Mouse (Mus musculus): ENCODE data around the gene Med16. TPM values are rescaled to one million over a fixed set of nuclear protein-coding genes. Genes with fewer than 3 reads are reported as not detected.

Gene Med16
- polyA plus RNA-seq, 1 experiment from 2014 or later = 37.2 TPM

DNA sequence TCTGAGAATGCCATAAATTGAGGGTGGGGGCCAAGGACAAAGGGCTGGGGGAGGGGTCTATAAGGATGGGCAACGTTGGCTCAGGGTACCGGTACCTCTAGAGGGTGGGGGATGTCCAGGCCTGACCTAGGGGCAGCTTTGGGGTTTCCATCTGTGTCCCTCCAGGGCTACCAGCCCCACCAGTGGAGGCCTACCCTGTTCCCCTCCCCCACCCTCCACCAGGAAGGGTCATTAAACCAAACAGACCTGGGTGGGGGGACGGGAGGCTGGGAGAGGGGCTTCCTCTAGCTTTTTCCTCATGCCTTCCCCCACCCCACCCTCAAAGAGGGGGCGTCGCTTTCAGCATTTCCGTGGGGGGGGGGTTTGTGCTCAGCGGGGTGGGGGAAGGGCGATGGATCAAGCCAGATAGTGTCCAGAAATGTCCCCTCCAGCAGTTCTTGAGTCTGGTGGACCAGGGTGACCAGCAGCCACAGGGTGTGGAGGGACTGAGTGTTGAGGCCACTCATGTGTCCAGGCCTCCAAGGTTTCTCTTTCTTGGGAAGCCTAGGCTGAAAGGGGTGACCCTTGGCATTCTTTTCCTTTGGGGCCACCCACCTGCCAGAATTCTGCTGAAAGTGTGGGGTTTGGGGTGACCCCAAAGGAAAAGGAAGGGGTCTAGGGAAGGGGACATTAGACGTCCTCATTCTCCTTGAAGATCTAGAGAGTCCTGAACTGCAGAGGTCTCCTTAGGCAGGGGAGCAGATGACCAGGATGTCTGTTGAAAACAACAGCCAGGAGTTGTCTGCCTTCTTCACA, 20.4 kb upstream of the Med16 start:
- peak overlapping the region; percentile 83 for H3K4me2 ChIP-seq (ENCODE audit: low read depth, low read length)
- ATAC-seq = no peak
- H3K9me3 ChIP-seq (ENCODE audit: control insufficient read depth, low read length) = no peaks in the 10 kb centered on the region
- peak overlapping the region; percentile 100 for H3K9ac ChIP-seq (ENCODE audit: low read depth, low read length)
- 23% methylated on average over 9 of the region's 9 CpGs for WGBS
- peak overlapping the region; percentile 99 for H3K27ac ChIP-seq (ENCODE audit: low read length)
- peaks cover 63% of the 10 kb centered on the region for H3K4me1 ChIP-seq (ENCODE audit: control insufficient read depth, insufficient read depth, low read length)
- peak overlapping the region; percentile 99 for H3K4me3 ChIP-seq (ENCODE audit: low read length)
- no peaks in the 10 kb centered on the region for H3K27me3 ChIP-seq (replicated peaks; ENCODE audit: control insufficient read depth, insufficient read depth, low read length)
- peaks cover 21% of the 10 kb centered on the region; the same call in 1 of the 2 replicates for H3K36me3 ChIP-seq (ENCODE audit: control insufficient read depth, insufficient read depth, low read length)

- WGBS = under 1% methylated on average over 29 of the region's 29 CpGs
- Histone ChIP-seq H3K9ac (ENCODE audit: low read depth, low read length) (peak overlapping the region; percentile 100), H3K4me3 (ENCODE audit: low read length) (peak overlapping the region; percentile 99), H3K4me1 (ENCODE audit: control insufficient read depth, insufficient read depth, low read length) (peaks cover 53% of the 10 kb centered on the region), H3K9me3 (ENCODE audit: control insufficient read depth, low read length) (no peaks in the 10 kb centered on the region), H3K36me3 (ENCODE audit: control insufficient read depth, insufficient read depth, low read length) (peaks cover 17% of the 10 kb centered on the region; the same call in 1 of the 2 replicates), H3K27me3 (replicated peaks; ENCODE audit: control insufficient read depth, insufficient read depth, low read length) (no peaks in the 10 kb centered on the region), H3K4me2 (ENCODE audit: low read depth, low read length) (peak overlapping the region; percentile 83), H3K27ac (ENCODE audit: low read length) (peak overlapping the region; percentile 99)
- no peak for ATAC-seq
Observed at GRCm38 (mm10) chr10:79928030-79928694, 19.4 kb upstream of the Med16 start.

DNA sequence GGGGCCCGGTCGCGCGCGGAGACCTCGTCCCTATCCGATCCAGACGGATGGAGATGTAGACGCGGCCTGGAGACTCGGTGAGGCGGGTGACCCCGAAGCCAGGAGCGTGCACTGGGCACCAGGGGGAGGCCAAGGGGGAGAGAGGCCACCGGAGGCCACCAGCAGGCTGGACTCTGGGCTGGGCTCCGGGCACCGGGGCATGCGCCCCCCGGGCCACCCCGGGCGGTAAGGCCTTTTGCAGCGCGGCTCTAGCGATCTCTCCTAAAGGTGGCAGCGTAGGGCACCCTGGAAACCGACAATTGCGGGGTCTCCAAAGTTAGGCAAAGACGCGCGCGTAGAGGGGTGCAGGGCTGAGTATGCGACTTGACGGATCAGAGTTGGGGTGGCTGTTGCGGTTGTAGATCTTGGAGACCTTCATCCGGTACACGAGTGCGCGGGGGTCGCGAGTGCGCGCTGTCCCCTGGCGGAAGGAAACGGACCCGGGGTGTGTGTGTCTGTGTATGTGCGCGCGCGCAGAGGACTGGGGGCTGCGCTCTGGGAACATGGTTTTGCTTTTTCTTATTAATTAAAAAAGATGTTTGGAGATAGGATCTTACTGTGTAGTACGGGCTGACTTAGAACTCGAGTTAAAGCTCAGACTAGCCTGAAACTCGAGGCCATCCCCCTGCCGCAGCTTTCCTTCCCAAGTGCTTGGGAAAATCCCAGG, 18.8 kb upstream of the Med16 start:
- Histone ChIP-seq H3K4me2 (ENCODE audit: low read depth, low read length) (peak overlapping the region; percentile 83), H3K4me3 (ENCODE audit: low read length) (peak overlapping the region; percentile 99), H3K9me3 (ENCODE audit: control insufficient read depth, low read length) (no peaks in the 10 kb centered on the region), H3K27me3 (replicated peaks; ENCODE audit: control insufficient read depth, insufficient read depth, low read length) (peaks cover 2% of the 10 kb centered on the region), H3K27ac (ENCODE audit: low read length) (peak overlapping the region; percentile 99), H3K4me1 (ENCODE audit: control insufficient read depth, insufficient read depth, low read length) (peaks cover 47% of the 10 kb centered on the region), H3K9ac (ENCODE audit: low read depth, low read length) (peak overlapping the region; percentile 100), H3K36me3 (ENCODE audit: control insufficient read depth, insufficient read depth, low read length) (peaks cover 17% of the 10 kb centered on the region; the same call in 1 of the 2 replicates)
- ATAC-seq = peak; percentile 49
- WGBS = under 1% methylated on average over 54 of the region's 54 CpGs

DNA sequence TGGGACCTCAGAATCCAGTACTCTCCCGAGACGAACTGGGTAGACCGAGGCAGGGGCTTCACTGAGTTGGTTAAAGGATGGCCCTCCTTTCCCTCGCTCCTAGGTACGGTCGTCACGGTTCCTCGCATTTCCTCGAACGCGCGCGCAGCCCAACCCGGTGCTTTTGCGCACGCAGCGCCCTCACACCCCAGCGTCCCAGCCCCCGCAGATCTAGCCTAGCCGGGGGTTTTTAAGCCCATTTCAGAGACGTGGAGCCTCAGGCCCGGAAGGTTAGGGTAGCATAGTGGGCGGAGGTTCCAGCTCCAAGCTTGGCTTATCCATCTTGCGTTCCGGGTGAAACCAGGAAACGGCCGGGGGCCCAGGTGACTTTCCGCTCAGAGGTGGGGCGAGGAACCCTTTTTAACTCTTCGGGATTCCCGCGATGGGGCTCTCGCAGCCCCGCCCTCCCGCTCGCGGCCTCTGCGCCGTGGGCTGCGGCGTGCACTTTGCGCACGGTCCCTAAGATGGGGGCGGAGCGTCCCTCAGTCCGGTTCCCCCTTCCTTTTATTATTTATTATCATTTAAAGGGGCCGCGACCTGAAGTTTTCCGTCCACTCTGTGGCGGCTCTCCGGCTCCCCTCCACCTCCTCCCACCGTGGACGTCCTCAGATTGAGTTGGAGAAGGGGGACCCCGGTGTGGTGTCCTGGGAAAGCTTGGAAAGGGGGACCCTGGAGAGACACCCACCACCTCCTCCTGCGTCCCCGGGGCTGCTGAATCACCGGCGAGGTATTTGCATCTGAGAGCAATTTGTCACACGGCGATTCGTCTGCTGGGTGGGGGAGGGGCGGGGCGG, 18.0 kb upstream of the Med16 start, which contains the start of gene Arid3a:
Gene Arid3a, plus strand, starts transcription at position 553 of the 833 bp plus-strand sequence.
- peak within 1 kb of the TSS; percentile 86 for H3K4me2 ChIP-seq (ENCODE audit: low read depth, low read length)
- H3K27me3 ChIP-seq (replicated peaks; ENCODE audit: control insufficient read depth, insufficient read depth, low read length) = peaks cover 9% of the 10 kb centered on the region
- peaks cover 41% of the 10 kb centered on the region for H3K4me1 ChIP-seq (ENCODE audit: control insufficient read depth, insufficient read depth, low read length)
- ATAC-seq = peak; percentile 79
- H3K4me3 ChIP-seq (ENCODE audit: low read length) = peak within 1 kb of the TSS; percentile 99
- H3K9me3 ChIP-seq (ENCODE audit: control insufficient read depth, low read length) = no peaks in the 10 kb centered on the region
- peak within 1 kb of the TSS; percentile 100 for H3K9ac ChIP-seq (ENCODE audit: low read depth, low read length)
- H3K36me3 ChIP-seq (ENCODE audit: control insufficient read depth, insufficient read depth, low read length) = peaks cover 10% of the 10 kb centered on the region; the same call in 1 of the 2 replicates
- WGBS = under 1% methylated on average over 63 of the region's 63 CpGs
- peak within 1 kb of the TSS; percentile 99 for H3K27ac ChIP-seq (ENCODE audit: low read length)

- H3K4me1 ChIP-seq (ENCODE audit: control insufficient read depth, insufficient read depth, low read length) = peaks cover 41% of the 10 kb centered on the region
- H3K9me3 ChIP-seq (ENCODE audit: control insufficient read depth, low read length) = no peaks in the 10 kb centered on the region
- peak overlapping the region; percentile 90 for H3K27ac ChIP-seq (ENCODE audit: low read length)
- H3K36me3 ChIP-seq (ENCODE audit: control insufficient read depth, insufficient read depth, low read length) = peaks cover 4% of the 10 kb centered on the region; the same call in 1 of the 2 replicates
- WGBS = 6% methylated on average over 14 of the region's 15 CpGs
- H3K4me2 ChIP-seq (ENCODE audit: low read depth, low read length) = peak overlapping the region; percentile 86
- H3K9ac ChIP-seq (ENCODE audit: low read depth, low read length) = peak overlapping the region; percentile 100
- peaks cover 17% of the 10 kb centered on the region for H3K27me3 ChIP-seq (replicated peaks; ENCODE audit: control insufficient read depth, insufficient read depth, low read length)
- H3K4me3 ChIP-seq (ENCODE audit: low read length) = peak overlapping the region; percentile 99
- peak; percentile 12 for ATAC-seq
Observed at GRCm38 (mm10) chr10:79925785-79926490, 17.2 kb upstream of the Med16 start.

DNA sequence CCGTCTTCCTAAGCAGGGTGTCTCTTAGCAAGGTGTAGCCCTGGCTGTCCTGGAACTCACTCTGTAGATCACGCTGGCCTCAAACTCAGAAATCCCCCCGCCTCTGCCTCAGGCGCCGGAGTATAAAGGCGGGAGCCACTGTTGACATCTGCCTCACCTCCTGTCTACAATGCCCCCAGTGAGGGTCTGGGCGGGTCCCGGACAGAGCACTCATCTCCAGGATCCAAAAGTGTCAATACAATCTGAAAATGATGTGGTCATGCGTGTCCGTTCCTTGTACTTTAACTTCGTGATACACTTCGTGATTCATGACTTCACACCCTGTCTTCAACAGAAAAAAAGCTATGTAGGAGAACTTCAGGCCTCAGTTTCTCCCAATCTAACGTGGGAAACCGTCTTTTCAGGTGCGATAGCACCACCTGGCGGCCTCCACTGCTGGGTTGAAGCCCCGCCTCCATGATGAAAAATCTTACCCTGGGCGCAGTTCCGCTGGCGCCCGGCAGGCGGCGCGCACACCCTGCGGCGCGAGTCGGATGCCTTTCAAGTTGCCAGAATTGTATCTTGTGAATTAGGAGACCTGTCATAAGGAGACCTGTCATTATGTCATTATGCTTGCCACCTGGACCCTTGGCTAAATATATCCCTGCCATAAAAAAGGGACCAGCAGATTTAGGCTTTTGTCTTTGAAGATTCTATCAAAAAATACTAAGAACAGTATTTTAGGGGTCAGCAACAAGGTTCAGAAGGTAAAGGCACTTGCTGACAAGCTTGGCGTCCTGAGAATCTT, 16.5 kb upstream of the Med16 start:
- Histone ChIP-seq H3K27me3 (replicated peaks; ENCODE audit: control insufficient read depth, insufficient read depth, low read length) (peaks cover 24% of the 10 kb centered on the region), H3K9me3 (ENCODE audit: control insufficient read depth, low read length) (no peaks in the 10 kb centered on the region), H3K9ac (ENCODE audit: low read depth, low read length) (peak overlapping the region; percentile 100; the same call in 1 of the 2 replicates), H3K27ac (ENCODE audit: low read length) (peak overlapping the region; percentile 90), H3K4me2 (ENCODE audit: low read depth, low read length) (0 out of 2 replicates have a peak overlapping the region, but pooled peaks have one; percentile 86), H3K4me1 (ENCODE audit: control insufficient read depth, insufficient read depth, low read length) (peaks cover 40% of the 10 kb centered on the region), H3K4me3 (ENCODE audit: low read length) (no peak overlapping the region; the same call in 1 of the 2 replicates), H3K36me3 (ENCODE audit: control insufficient read depth, insufficient read depth, low read length) (no peaks in the 10 kb centered on the region)
- no peak for ATAC-seq
- 14% methylated on average over 29 of the region's 29 CpGs for WGBS

GRCm38 (mm10) chr10:79921572-79921971, 12.8 kb upstream of the Med16 start:
- 2% methylated on average over 34 of the region's 34 CpGs for WGBS
- no peaks in the 10 kb centered on the region for H3K9me3 ChIP-seq (ENCODE audit: control insufficient read depth, low read length)
- H3K27me3 ChIP-seq (replicated peaks; ENCODE audit: control insufficient read depth, insufficient read depth, low read length) = peaks cover 48% of the 10 kb centered on the region
- H3K36me3 ChIP-seq (ENCODE audit: control insufficient read depth, insufficient read depth, low read length) = no peaks in the 10 kb centered on the region
- peak overlapping the region; percentile 67 for H3K4me2 ChIP-seq (ENCODE audit: low read depth, low read length)
- H3K4me3 ChIP-seq (ENCODE audit: low read length) = peak overlapping the region; percentile 37
- ATAC-seq = no peak
- H3K27ac ChIP-seq (ENCODE audit: low read length) = no peak overlapping the region
- H3K4me1 ChIP-seq (ENCODE audit: control insufficient read depth, insufficient read depth, low read length) = peaks cover 40% of the 10 kb centered on the region
- H3K9ac ChIP-seq (ENCODE audit: low read depth, low read length) = peak overlapping the region; percentile 58
